Mouse (Mus musculus): ENCODE data around the gene Nr1i3.

- TF ChIP-seq CTCF (IDR thresholded peaks at IDR 0.05; ENCODE audit: low read depth) (no peak), EP300 (IDR thresholded peaks at IDR 0.05; ENCODE audit: low read depth) (no peak)
These were observed 34.1 kb downstream of the Nr1i3 start for GRCm38 (mm10) chr1:171247916-171248315.

All from heart, postnatal 0 days (tissue).